In the genomic region with DNA sequence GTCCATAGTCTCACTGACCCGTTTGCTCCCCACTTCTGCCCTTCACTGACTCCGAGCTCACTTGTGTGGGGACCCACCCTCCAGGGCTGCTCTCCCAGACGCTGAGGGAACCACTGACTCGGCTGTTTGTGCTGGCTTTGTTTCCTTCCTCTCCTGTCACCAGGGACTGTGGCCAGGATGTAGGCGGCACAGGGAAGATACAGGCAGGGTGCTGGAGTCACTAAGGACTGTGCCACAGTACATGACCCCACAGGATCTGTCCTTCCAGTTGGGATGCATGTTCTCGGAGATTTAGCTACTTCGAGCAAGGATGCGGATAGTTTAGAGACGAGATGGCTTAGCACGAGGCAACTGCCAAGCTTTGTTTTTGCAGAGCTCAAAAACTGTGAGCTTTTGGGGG, we compare ENCODE assay signal across 8 mouse cellular contexts. TPM values are rescaled to one million over a fixed set of nuclear protein-coding genes. Genes with fewer than 3 reads are reported as not detected.
DNase-seq lines count a peak whose midpoint lies in the region; ATAC-seq and TF ChIP-seq lines count a peak whose summit lies in the region.

No protein-coding gene starts in this region.

- H3K27ac ChIP-seq in kidney, embryonic 16.5 days (ENCODE audit: low read length): no peak overlapping the region
- peak overlapping the region; percentile 90 for H3K27ac ChIP-seq in thymus, adult 2 months (ENCODE audit: control insufficient read depth, insufficient read depth, low read length)
- H3K27ac ChIP-seq in forebrain, embryonic 12.5 days: no peak overlapping the region
- H3K27ac ChIP-seq in forebrain, embryonic 10.5 days: no peak overlapping the region
- H3K27ac ChIP-seq in hindbrain, embryonic 16.5 days (ENCODE audit: low read depth, low read length): no peak overlapping the region

- no peak for TF ChIP-seq CTCF in thymus, adult 2 months (IDR thresholded peaks at IDR 0.05; ENCODE audit: borderline replicate concordance, control insufficient read depth, extremely low read depth, insufficient read depth, low read length, poor library complexity)

- ATAC-seq in kidney, embryonic 16.5 days (ENCODE audit: low FRiP score, low TSS enrichment): peak; percentile 28; the same call in 1 of the 2 replicates
- no peak for ATAC-seq in forebrain, embryonic 12.5 days (ENCODE audit: low FRiP score)
- ATAC-seq in hindbrain, embryonic 16.5 days: no peak

- peaks cover 6% of the 10 kb centered on the region; the same call in 1 of the 2 replicates for H3K4me1 ChIP-seq in kidney, embryonic 16.5 days (ENCODE audit: insufficient read depth, low read length)
- peaks cover 26% of the 10 kb centered on the region for H3K4me1 ChIP-seq in thymus, adult 2 months (replicated peaks; ENCODE audit: control insufficient read depth, insufficient read depth, low read length)
- H3K4me1 ChIP-seq in forebrain, embryonic 12.5 days: peaks cover 7% of the 10 kb centered on the region
- peaks cover 14% of the 10 kb centered on the region for H3K4me1 ChIP-seq in forebrain, embryonic 10.5 days
- no peaks in the 10 kb centered on the region; the same call in 1 of the 2 replicates for H3K4me1 ChIP-seq in hindbrain, embryonic 16.5 days (ENCODE audit: control insufficient read depth, insufficient read depth, low read depth, low read length)

- H3K4me3 ChIP-seq in kidney, embryonic 16.5 days (ENCODE audit: low read length): no peak overlapping the region
- H3K4me3 ChIP-seq in thymus, adult 2 months (ENCODE audit: control insufficient read depth, insufficient read depth, low read length): peak overlapping the region; percentile 16; the same call in 1 of the 2 replicates
- no peak overlapping the region for H3K4me3 ChIP-seq in forebrain, embryonic 12.5 days (replicated peaks)
- no peak overlapping the region for H3K4me3 ChIP-seq in forebrain, embryonic 10.5 days
- H3K4me3 ChIP-seq in hindbrain, embryonic 16.5 days (ENCODE audit: low read length): no peak overlapping the region

- DNase-seq in layer of hippocampus, adult 11-12 months (ENCODE audit: low spot score): peak; percentile 55
- DNase-seq in layer of hippocampus, postnatal 25 days (ENCODE audit: extremely low spot score in 1 of 2, low spot score in 1 of 2): no peak
- DNase-seq in gastrocnemius, adult 8-10 months (ENCODE audit: low spot score in 2 of 2): peak; percentile 25 to 38
- DNase-seq in thymus, adult 2 months: peak; percentile 59
- DNase-seq in forebrain, embryonic 10.5 days (ENCODE audit: extremely low spot score, low spot score): no peak

- no peaks in the 10 kb centered on the region for H3K36me3 ChIP-seq in kidney, embryonic 16.5 days (ENCODE audit: insufficient read depth, low read length)
- H3K36me3 ChIP-seq in thymus, adult 2 months (ENCODE audit: control insufficient read depth, insufficient read depth, low read length): no peaks in the 10 kb centered on the region
- no peaks in the 10 kb centered on the region for H3K36me3 ChIP-seq in forebrain, embryonic 12.5 days (replicated peaks)
- no peaks in the 10 kb centered on the region for H3K36me3 ChIP-seq in forebrain, embryonic 10.5 days (replicated peaks)
- no peaks in the 10 kb centered on the region for H3K36me3 ChIP-seq in hindbrain, embryonic 16.5 days (ENCODE audit: control insufficient read depth, insufficient read depth, low read length)

- TF ChIP-seq POLR2A in thymus, adult 2 months (IDR thresholded peaks at IDR 0.05; ENCODE audit: control insufficient read depth, extremely low read depth, insufficient read depth, low read length, poor library complexity): no peak

- H3K4me2 ChIP-seq in kidney, embryonic 16.5 days (replicated peaks; ENCODE audit: low read depth, low read length): no peak overlapping the region
- no peak overlapping the region for H3K4me2 ChIP-seq in forebrain, embryonic 12.5 days
- no peak overlapping the region for H3K4me2 ChIP-seq in hindbrain, embryonic 16.5 days (ENCODE audit: low read length)

- 45% methylated on average over 10 of the region's 10 CpGs for WGBS in kidney, embryonic 16.5 days
- WGBS in thymus, adult 2 months: 10% methylated on average over 10 of the region's 10 CpGs
- WGBS in forebrain, embryonic 12.5 days: 43% methylated on average over 10 of the region's 10 CpGs
- WGBS in forebrain, embryonic 10.5 days: 39% methylated on average over 10 of the region's 10 CpGs
- WGBS in hindbrain, embryonic 16.5 days: 40% methylated on average over 10 of the region's 10 CpGs

- no peaks in the 10 kb centered on the region for H3K27me3 ChIP-seq in kidney, embryonic 16.5 days (ENCODE audit: insufficient read depth, low read length)
- no peaks in the 10 kb centered on the region for H3K27me3 ChIP-seq in thymus, adult 2 months (ENCODE audit: control insufficient read depth, insufficient read depth, low read length)
- H3K27me3 ChIP-seq in forebrain, embryonic 12.5 days: peaks cover 16% of the 10 kb centered on the region; the same call in 1 of the 2 replicates
- peaks cover 27% of the 10 kb centered on the region for H3K27me3 ChIP-seq in forebrain, embryonic 10.5 days (ENCODE audit: poor library complexity, severe bottlenecking)
- no peaks in the 10 kb centered on the region for H3K27me3 ChIP-seq in hindbrain, embryonic 16.5 days (replicated peaks; ENCODE audit: control insufficient read depth, insufficient read depth, low read length)

- no peak overlapping the region for H3K9ac ChIP-seq in kidney, embryonic 16.5 days (replicated peaks; ENCODE audit: low read length)
- no peak overlapping the region for H3K9ac ChIP-seq in forebrain, embryonic 12.5 days
- no peak overlapping the region for H3K9ac ChIP-seq in hindbrain, embryonic 16.5 days (ENCODE audit: low read depth, low read length)

- no peaks in the 10 kb centered on the region for H3K9me3 ChIP-seq in kidney, embryonic 16.5 days (ENCODE audit: low read length)
- H3K9me3 ChIP-seq in forebrain, embryonic 12.5 days: no peaks in the 10 kb centered on the region
- no peaks in the 10 kb centered on the region for H3K9me3 ChIP-seq in forebrain, embryonic 10.5 days
- H3K9me3 ChIP-seq in hindbrain, embryonic 16.5 days (ENCODE audit: control insufficient read depth, low read length): no peaks in the 10 kb centered on the region

RNA-seq across cellular contexts. Expression of gene Aak1, which starts 25.5 kb away (rescaled TPM):
- 100 to 1,000 TPM; 399 to 433 TPM for total RNA-seq in layer of hippocampus, postnatal 25 days (2021)
- 10 to 100 TPM; 33.1 to 53.8 (median 37.8) TPM for total RNA-seq in gastrocnemius, adult 8-10 months (2022)
- polyA plus RNA-seq in kidney, embryonic 16.5 days (2015; fragmentation: Nextera tagmentation; extraction: Ambion mirVana): 9.0 and 13.5 TPM in 2 replicates
- polyA plus RNA-seq in thymus, adult 2 months (2012; rRNA removed): 59.2 and 79.9 TPM in 2 replicates
- polyA plus RNA-seq in forebrain, embryonic 12.5 days (2016; fragmentation: Nextera tagmentation; extraction: Ambion mirVana): 29.7 and 32.9 TPM in 2 replicates
- 11.4 and 13.6 TPM in 2 replicates for polyA plus RNA-seq in forebrain, embryonic 10.5 days (2016; fragmentation: Nextera tagmentation; extraction: Ambion mirVana)
- polyA plus RNA-seq in hindbrain, embryonic 16.5 days (2015; fragmentation: Nextera tagmentation; extraction: Ambion mirVana): 39.1 and 40.2 TPM in 2 replicates

RNA-seq across cellular contexts. Expression of gene Anxa4, which starts 30.4 kb away (rescaled TPM):
- 1 to 10 TPM; 4.8 to 6.2 TPM for total RNA-seq in layer of hippocampus, postnatal 25 days (2021)
- total RNA-seq in gastrocnemius, adult 8-10 months (2022): 10 to 100 TPM; 14.2 to 26.6 (median 21.2) TPM
- 50.7 and 59.2 TPM in 2 replicates for polyA plus RNA-seq in kidney, embryonic 16.5 days (2015; fragmentation: Nextera tagmentation; extraction: Ambion mirVana)
- 21.5 and 27.8 TPM in 2 replicates for polyA plus RNA-seq in thymus, adult 2 months (2012; rRNA removed)
- polyA plus RNA-seq in forebrain, embryonic 12.5 days (2016; fragmentation: Nextera tagmentation; extraction: Ambion mirVana): 4.1 and 6.1 TPM in 2 replicates
- polyA plus RNA-seq in forebrain, embryonic 10.5 days (2016; fragmentation: Nextera tagmentation; extraction: Ambion mirVana): 4.2 TPM in 2 replicates
- polyA plus RNA-seq in hindbrain, embryonic 16.5 days (2015; fragmentation: Nextera tagmentation; extraction: Ambion mirVana): 6.3 and 7.4 TPM in 2 replicates

Comparison
In these comparisons a context has a peak if more than half of its experiments do, and no peak if none do; other contexts are left out.
1. DNase-seq: peak in layer of hippocampus, adult 11-12 months (single experiment), gastrocnemius, adult 8-10 months (2 of 2) and thymus, adult 2 months (single experiment); none in layer of hippocampus, postnatal 25 days (0 of 2) and forebrain, embryonic 10.5 days (single experiment).